Mouse (Mus musculus) urinary bladder, postnatal 10 days (tissue): ENCODE results near the gene Chst1.

Experiments used
- DNase-seq: peaks from one replicate; pipeline ENCODE4 v3.0.0; 2022; ENCODE audit warnings: low spot score

Chst1 gene

DNA sequence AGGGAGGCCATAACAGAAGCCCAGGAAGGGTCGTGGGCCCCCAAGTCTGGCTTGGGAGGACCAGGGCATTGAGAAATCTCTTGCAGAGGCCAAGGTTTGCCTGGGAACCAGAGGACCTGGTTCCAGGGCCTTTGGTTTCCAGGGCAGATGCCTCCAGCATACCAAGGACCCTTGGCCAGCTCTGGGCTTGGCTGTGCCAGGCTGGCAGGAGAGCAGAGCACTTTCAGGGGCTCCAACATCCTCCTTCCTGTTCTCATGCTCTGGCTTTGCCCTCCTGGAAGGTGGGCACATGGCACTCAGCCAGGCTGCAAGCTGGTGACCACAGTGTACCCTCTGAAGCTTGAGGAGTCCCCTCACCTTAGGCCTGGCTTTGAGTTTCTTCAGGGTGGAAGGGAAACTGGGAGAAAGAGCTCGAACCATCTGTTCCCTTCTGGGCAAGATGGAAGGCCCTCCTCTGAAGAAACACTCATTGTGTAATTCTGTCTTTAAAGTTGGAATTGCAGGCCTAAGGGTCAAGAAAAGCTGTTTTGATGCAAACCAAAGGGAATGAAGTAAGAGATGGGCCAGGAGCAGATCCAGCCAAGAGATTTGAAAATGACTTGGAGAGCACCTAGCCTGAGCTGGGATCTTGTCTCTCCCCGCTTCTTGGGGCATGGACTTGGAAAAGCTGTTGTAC, 10.3 kb downstream of the Chst1 start:
- DNase-seq: no peak

DNA sequence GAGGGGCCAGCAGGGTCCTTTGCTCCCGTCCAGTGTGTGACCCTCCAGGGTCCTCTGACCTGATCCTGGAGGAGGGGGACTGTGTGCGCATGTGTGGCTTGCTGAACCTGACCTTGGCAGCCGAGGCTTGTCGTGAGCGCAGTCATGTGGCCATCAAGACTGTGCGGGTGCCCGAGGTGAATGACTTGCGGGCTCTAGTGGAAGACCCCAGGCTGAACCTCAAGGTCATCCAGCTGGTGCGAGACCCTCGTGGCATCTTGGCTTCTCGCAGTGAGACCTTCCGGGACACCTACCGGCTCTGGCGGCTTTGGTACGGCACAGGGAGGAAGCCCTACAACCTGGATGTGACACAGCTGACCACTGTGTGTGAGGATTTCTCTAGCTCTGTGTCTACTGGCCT, 14.1 kb downstream of the Chst1 start:
- DNase-seq: no peak

DNA sequence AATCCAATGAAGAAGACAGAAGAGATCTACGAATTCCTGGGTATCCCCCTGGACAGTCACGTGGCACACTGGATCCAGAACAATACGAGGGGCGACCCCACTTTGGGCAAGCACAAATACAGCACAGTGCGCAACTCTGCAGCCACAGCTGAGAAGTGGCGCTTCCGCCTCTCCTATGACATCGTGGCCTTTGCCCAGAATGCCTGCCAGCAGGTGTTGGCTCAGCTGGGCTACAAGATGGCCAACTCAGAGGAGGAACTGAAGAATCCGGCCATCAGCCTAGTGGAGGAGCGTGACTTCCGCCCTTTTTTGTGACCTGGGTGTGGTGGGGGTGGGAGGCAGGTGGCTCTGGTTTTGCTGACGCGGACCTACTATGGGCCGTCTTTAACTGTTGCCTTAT, 14.6 kb downstream of the Chst1 start:
- DNase-seq: no peak

DNA sequence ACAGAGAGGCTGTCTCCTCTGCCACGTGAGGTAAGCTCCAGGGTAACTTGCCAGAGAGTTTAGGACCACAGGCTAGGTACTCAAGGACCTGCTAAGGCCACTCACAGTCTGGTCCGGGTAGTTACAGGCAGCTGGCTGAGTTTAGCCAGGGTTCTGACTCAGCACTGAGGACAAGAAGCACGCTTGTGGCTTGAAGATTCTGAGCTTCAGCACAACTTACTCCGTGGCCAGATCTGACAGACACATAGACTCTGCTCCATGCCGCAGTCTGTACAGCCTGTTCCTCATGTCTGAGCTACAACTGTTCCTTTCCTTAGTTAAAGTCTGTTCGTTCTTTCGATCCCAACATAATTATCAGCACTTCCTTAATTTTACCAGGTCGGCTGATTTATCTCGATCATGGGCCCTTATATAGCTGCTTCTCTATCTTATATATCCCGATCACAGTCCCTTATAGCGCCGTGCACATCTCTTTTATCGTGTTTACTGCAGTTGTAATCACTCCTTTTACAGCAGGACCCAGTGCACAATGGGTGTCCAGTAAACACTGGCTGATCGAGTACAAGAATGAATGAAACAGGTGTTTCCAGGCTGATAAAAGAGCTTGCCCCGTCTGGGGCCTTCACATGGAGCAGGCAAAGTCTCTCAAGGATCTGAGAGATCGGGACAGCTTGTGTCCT, 17.7 kb downstream of the Chst1 start:
- DNase-seq: no peak

DNA sequence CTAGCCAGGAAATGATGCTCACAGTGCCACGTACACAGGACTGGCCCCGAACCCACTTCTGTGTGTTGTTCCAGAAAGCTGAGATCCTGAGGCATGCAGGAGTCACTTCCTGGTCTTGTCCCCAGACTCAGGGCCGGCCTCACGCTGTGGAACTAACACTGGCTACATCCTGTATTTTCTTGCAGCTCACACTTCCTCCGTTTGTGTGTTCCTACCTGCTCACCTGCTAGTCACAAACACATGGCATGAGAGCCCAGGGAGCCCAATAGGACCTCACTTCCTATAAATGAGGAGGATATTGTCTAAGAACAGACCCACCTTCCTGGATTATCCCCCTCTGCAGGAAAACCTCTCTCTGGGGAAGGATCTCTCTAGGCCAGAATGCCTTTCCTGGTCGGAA, 18.5 kb downstream of the Chst1 start:
- no peak for DNase-seq

DNA sequence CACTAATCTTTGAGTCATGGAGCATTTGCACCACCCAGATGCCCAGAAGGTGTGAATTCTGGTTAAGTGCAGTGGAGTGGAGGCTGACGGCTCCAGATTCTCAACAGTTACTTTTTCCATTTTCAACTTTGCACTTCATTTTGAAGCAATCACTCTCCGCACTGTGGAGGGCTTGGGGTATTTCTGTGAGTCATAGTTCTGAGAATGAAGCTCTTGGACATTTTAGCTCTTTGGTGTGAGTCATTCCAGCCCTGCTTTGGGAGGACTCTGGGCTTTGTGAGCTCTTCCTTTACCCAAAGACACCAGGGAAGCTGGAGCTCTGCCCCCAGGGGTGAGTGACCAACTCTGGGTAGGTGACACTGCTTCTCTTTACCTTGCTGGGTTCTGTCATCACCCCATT, 28.1 kb downstream of the Chst1 start:
- no peak for DNase-seq

DNA sequence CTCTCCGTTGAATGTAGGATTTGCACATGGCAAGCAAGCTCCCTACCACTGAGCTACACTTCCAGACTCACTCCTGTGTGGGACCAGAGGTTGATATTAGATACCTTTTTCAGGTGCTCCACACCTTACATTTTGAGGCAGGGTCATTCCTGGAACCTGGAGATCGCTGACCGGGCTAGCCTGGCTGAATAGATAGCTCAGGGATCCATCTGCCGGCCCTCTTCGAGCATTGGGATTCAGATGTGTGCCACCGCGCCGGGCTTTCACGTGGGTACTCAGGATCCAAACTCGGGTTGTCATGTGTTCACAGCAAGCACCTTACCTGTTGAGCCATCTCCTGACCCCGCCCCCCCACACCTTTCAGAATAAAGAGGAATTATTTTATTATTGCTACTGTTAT, 31.3 kb downstream of the Chst1 start:
- no peak for DNase-seq

DNA sequence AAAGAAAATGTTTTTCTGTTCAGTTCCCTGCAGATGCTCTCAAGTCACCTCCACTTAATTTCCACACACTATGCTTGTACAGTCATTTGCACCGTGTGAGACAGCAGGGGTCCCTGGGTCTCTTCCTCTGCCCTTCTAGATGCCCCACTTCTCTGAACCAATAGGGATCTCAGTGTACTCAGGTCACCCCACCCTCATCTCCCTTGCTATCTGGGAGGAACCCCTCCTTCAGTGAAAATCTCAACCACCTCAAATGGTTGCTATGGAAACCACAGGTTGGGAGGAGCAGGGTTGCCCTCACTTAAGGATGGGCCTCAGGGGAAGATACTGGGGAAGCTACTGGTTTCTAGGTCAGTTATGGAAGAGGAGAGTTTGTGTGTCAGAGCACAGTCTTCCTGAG, 32.5 kb downstream of the Chst1 start:
- DNase-seq: no peak

DNA sequence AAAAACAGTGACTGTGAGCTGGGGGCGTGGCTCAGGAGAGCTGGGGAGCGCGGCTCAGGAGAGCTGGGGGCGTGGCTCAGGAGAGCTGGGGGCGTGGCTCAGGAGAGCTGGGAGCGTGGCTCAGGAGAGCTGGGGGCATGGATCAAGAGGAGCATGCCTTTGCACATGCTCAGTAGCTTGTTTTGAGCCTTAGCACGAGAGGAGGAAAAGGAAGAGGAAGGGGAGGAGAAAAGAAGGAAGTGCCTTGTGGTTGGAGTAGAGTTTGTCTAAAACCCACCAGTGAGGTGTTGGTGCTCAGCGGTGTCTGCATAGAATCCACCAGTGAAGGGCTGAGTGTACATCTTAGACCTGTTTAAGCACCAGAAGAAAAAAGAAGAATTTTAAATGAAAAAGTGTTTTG, 41.0 kb downstream of the Chst1 start:
- no peak for DNase-seq

DNA sequence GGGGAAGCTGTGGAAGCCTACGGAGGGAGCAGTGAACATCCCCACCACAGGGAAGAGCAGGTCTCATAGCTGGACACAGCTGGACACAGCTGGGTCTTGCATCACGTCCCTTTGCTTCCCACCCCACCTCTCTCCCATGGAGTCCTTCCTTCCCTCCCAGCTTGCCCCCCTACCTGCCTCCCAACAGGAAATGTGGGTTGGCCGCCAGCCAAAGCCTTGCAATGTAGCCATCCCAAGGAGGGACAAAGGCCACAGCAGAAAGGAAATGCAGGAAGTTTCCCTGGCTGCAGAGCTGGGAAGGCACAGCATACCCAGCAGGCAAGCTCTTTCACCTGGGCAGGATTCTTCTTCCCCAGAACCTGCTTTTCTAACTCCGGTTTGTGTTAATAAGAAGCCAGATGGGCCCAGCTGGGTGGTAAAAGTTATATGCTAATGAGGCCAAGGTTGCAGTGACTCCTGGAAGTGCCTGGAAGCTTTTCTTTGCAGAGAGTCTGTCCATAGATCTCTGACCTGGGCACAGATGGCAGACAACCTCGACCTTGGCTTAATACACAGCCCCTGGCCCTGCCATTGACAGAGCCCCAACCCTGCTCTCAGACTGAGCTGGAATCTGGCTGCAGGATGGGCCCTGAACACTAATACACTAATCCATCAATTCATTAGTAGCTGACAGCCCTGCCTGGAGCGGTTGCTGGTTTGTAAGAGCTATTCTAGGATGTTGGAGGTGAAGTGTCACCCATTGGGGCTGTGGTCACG, 46.0 kb downstream of the Chst1 start:
- no peak for DNase-seq

DNA sequence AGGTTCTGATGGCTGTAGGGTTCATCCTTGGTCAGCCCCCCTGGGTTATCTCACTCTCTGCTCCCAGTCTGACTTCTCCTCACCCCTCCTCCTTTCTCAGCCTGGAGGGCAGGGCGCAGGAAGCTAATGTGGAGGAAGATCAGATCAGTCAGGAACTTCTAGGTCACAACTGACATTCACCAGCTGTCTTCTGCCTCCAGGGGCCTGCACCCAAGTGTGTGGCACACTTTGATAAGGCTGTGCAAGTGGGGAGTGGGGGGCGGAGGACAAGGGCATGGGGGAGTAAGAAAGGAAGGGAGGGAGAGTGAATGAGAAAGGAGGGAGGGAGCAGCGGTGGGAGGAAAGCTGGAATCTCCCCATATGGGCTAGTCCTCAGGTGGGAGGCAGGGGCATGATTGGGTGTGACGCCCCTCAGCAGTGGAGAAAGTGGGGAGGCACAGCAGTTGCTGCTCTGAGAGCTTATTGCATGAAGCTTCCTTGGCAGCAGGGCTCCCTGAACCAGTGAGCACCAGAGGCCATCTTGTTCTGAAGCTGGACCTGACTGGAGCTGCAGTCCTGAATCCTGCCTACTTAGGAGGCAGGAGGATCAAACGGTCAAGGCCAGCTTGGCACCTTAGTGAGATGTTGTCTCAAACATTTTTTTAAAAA, 49.8 kb downstream of the Chst1 start:
- no peak for DNase-seq

DNA sequence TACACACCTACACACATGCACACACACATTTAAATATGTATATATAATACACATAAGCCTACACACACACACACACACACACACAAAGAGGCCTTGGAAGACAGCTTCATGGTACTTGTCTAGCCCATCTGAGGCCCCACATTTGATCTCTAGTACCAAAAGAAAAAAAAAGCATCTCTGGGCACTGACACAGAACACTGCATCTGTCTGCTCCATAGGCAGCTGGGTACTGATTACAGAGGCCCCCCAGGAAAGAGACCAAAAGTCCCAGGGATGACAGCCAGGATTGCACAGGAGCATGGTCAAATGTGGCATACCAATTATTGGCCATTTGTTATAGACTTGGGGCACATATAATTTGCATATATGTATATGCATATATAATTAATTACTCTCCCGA, 50.9 kb downstream of the Chst1 start:
- no peak for DNase-seq

DNA sequence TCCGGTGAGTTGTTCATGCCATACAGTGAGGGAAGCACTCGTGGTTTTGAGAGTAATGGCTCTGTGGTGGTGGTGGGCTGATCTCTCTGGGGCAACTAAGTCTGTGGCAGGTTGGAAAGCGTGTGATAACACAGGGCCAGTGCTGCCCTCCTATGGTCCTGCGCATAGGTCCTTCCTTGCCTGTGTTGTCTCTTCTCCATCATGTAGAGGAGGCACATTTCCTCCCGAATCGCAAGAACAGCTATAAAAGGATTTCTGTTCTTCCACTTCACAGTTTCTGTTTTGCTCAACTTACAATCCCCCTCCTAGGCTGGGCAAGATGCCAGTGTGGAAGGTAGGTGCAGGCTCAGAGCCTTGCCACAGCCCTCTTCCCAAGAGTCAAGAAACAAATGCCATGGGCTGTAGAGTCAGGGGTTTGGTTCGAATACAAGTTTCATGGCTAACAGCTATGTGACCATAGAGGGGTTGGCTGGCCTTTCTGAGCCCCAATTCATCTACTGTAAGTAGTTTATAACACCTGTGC, 51.8 kb downstream of the Chst1 start:
- DNase-seq: no peak

DNA sequence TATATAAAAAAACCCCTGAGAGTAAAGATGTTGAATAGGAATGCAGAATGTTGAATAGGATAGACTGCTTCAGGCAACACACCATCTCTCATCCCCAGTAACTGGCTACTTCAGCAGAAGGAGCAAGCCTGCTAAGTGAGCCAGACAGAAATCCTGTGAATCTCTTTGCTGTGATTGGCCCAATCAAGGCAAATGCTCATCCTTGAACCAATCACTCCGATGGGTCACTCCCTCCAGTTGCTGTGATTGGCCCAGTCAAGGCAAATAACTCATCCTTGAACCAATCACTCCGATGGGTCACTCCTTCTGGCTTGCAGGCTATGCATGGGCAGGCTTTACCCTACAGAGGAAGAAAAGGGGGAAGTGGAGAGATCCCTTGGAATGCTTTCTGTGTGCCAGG, 57.7 kb downstream of the Chst1 start:
- DNase-seq: no peak

DNA sequence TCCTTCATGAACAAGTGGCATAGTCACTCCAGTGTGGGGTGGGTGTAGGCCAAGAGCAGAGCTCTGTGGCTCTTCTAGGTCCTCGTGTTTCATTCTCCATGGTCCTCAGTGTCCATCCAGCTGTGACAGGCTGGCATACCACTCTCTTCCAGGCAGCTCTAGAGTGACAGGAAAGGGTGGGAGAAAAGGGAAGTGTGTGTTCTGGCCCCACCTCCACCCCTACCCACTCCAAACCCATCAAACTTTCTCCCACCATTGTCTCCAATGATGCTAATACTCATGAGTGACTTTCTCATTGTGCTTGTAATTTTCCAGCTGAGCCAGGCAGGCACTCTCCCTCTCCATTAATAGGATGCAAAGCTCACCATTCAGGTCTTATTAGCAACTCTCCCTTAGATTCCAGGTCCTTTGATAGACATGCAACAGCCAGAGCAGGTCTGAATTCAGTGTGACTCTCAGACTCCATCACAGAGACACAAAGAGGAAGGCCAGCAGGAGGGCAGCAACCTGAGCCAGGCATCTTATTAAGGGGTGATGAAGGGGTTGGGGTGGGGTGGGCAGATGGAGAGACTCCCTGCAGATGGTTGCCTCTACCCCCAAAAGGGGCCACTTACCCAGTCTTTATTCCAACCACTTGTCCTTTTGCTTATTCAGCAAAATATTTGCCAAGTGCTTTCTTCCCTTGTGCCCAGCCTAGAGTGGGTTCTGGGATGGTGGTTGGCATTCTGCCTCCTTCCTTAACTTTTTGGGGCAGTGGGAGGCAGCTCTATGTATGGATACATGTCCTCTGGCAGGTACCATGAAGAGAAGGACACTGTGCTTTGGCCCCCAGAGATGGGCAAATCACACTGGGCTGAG, 59.0 kb downstream of the Chst1 start:
- no peak for DNase-seq

DNA sequence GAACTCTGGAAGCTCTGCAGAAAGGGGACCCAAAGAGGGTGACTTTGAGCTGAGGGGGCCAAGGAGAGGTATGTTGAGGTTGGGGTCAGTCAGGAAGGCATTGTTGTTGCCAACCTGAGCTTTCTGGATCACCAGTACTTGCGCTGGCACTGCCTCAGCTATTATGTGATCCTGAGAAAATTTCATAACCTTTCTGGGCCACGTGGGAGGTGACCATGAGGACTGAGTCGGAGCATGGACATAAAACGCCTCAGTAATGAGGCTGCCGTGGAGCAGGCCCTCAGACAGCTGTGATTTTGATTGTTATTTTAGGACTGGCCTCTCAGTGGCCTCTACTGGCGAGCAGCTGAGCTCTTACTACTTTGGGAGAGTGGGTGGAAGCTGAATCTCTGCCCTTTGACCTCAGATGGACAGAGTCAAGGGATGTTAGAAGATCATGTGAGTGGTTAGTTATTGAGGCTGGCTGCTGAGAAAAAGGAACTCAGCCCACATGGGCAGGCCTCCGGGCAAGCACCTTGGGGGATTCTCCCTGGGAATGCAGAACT, 60.1 kb downstream of the Chst1 start:
- DNase-seq: no peak

DNA sequence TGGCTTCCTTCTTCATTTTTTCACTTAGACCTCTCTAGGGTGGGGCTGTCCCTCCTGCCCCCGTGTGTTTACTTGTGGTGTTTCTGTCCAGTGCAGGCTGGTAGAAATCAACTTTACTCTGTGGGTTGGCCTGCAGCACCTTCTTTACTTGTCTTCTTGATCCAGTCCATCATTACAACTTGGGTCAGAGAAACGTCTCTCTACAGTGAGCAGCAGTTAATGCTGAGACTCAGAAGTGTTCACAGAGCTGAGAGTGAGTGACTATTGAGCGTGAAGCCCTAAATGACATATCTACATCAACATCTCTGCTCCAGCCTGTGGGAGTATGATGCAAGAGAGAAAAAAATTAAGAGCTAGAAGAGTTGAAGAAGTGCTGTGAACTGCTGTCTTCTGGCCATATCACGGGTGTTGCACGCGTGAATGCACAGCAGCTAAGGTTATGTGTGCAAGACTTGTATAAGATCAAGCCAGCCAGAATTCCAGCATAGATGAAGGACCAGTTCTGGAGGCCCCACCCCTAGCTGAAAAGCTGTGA, 63.1 kb downstream of the Chst1 start:
- no peak for DNase-seq
